Mouse (Mus musculus): ENCODE data around the gene Mrgprg.

The Mrgprg gene

DNA sequence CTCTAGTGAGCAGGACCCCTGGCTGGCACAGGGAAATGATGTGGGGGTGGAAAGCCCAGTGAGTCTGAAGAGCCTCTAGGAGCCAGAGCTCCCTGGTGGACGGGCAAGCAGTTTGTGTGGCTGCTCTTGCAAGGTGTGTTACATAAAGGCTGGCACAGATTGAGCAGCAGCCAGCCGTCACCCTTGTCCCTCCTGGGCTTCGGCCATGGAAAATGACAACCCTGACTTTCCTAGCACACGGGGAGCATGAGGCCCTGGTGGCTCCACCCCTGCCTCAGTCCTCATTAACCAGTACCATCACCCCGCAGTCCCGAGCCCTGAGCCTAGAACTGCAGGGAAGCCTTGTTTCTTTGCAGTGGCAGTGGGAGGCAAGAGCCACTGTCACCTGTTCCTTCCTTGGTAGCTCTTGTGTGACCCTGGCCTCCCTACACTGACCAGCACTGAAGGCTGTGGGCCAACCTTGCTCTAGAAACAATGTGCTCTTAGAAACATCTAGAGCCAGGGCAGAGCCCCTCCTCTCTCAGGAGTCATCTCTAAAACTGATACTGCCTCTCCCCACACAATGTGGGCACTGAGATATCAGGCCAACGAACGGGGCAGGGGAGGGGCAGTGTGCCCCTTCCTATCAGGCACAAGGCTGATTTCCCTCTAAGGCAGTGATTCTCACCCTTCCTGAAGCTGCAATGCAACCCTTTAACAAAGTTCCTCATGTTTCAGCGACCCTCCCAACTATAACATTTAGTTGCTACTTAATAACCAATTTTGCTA lies 11.3 kb downstream of the Mrgprg start:
- no peak for DNase-seq (ENCODE audit: low spot score)

DNA sequence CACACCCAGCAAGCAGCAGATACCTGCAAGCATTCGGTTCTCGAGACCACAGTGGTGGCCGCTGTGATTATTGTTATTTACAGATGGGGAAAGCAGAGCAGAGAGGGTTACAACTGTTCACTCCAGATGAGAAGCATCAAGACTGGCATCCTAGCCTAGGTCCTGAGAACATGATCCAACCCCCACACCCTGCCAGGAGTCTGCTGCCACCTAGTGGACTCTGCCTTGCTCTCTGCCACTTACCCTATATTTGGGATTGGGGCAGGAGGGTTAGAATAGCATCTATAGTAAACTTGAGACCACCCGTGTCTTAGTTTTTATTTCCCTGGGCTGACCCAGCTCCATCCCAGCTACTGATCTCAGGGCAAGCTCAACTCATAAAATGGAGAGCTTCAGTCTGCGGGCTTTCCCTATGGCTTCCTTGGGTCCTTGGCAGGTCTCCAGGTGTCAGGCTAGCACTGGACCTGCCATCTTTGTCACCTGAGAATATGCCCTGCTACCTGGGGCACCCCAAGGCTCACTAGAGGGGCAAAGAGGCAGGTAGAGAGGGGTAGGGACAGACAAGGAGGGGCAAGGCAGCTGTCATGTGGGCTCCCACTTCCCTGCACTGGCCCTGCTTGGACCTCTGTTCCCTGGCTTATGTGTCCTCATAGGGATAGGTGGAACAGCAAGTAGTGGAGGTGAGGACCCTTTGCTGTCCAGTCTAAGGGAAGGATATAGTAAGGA lies 12.6 kb downstream of the Mrgprg start:
- no peak for DNase-seq (ENCODE audit: low spot score)

DNA sequence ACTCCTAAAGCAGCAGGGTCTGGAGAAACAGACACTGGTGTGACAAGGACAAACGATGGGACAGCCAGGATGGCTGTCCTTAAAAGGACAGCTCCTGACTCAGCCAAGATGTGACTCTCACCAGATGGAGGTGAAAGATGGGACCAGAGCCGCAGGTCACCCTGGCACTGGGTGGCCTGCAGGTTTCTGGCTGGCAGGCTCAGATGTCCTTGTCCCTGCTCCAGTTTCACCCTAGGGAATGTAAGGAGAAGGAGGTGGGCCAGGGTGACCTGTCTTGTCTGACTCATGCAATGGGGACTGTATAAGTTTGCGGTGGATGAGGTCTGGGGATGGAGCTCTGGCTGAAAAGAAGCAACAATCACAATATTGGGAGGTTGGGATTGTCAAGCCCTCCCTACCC lies 14.2 kb downstream of the Mrgprg start:
- no peak for DNase-seq (ENCODE audit: low spot score)

DNA sequence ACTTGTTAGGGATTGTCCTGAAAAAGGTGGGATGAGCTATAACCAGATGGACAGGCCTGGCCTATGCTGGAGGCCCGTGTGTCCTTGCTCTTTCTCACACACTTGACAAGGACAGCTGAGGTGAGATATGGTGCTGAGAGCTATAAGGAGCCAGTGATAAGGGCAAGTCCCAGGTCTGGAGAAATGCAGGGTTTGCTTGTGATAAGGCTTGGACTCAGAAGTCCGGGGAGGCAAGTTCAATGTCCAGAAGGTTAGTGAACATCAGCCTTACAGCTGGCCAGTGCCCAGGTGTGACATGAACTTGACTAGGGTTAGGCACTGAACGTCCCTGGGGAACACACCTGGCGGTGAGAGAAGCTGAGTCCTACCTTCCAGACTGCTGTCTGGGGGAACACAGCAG lies 14.7 kb downstream of the Mrgprg start:
- no peak for DNase-seq (ENCODE audit: low spot score)

DNA sequence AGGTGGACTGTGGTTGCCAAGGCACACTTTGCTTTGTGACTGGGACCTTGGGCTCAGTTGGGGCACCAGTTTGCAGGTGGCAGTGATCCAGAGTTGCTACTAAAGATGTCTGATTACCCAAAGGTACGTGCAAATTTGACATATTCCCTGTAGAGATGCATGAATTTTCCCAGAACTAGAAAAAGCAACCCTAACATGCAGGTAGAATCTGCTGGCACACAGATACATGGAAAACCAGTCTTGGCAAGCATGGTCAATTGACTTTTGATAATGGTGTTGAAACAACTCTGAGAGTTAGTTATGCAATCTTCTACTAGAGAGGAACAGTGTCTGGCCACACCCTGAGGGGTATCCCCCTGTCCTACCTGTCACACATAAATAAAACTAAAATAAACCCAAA lies 15.4 kb downstream of the Mrgprg start:
- DNase-seq (ENCODE audit: low spot score) = no peak

DNA sequence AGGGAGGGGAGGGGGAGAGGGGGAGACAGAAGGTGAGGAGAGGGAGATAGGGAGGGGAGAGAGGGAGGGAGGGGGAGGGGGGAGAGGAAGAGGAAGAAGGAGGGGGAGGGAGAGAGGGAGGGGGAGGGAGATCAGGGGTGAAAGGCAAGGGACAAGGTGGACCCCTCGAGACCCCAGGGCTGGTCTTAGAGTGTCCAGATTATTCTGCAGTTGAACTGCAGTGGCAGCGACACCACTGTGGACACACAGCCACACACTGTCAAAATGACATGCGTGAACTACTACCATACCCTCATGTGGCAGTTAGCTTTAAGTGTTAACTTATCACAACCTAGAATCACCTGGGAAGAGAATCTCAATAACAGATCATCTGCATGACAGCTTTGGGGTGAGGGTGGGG lies 17.7 kb downstream of the Mrgprg start:
- no peak for DNase-seq (ENCODE audit: low spot score)

DNA sequence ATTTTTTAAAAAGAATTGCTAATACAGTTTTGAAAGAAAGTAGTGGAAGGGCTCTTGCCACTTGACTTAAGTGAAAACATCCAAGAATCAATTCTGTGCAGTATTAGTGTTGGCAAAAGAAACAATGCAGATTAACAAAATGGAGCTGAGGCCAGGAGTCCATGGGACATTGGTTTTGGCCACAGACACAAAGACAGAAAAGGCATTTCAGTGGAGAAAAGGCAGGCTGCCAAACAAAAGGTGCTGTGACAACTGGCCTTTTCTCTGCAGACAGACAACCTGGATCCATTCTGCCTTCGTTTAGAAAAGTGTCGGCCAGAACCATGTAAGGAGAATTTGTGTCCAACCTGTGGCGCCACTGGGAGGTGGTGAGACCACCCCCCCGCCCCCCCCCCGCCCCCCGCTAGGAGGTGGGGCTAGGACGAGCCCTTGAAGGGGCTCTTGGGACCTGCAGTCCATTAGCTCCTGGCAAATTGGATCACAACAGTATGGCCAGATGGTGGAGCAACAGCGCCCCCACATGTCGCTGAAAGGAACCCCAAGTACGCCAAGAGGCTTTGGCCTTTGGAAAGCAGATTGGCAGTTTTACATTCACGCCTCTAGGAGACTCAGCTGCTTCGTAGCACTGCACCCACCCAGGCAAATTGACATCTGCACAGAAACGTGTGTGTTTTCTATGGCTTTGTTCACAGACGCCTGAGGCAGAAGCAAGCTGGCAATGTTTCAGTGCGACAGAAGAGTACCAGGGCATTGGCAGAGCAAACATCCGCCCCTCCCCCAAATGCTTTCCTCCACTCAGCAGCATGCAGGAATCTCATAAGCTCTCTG lies 18.5 kb downstream of the Mrgprg start:
- peak; percentile 72 for DNase-seq (ENCODE audit: low spot score)

DNA sequence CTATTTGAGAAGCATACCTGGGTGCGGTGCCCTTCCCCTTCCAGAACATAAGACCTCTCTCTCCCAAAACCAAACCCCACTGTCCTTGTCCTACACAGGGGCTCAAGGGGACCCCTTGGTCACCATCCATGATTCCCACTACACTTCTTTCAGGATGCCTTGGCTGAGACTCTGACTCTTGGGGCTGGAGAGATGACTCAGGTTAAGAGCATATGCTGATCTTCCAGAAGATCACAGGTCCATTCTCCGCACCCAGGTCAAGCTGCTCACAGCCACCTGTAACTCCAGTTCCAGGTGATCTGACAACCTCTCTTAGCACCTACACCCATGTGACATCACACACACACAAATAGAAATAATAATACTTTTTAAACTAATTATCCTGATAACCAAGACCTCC lies 26.1 kb downstream of the Mrgprg start:
- DNase-seq (ENCODE audit: low spot score) = no peak

DNA sequence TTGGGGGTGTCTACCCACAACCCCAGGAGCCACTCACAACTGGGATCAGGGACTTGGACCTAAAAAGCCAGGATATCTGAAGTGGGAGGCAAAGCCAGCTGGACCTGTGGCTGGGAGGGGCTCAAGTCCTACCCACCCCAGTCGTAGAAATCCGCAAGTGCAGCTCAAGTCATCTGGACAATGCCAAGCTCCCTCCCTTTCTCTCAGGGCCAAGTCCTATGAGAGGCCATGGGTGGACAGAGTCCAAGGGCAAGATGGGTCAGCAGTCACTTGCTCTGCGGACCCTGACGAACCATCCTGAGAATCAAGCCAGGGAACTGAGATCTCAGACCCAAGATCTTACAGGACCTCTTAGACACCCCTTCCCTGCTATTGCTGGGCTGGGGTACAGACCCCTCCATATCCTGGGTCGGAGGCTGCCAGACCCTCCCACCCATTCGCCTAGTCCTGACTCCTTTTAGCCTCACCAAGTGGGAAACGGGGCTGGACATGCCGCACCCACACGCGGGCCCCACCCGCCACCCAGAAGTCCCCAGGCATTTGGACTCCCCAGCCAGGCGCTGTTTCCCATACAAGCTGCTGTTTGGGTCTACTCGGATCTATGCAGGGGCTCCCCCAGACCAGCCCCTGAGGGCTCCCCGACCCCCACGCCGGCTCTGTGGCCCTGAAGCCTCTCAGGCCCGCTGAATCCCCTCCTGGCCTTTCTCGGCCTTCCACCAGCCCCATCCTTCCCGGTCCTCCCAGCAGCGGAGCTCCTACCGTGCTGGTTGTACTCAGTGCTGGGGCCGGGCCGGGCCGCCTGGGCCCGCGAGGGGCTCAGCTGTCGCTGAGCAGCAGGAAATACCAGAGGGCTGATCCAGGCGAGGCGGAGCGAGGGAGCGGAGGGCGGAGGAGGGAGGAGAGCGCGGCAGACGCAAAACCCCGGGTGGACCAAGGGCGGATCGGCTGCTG lies 27.0 kb downstream of the Mrgprg start:
- no peak for DNase-seq (ENCODE audit: low spot score)

DNA sequence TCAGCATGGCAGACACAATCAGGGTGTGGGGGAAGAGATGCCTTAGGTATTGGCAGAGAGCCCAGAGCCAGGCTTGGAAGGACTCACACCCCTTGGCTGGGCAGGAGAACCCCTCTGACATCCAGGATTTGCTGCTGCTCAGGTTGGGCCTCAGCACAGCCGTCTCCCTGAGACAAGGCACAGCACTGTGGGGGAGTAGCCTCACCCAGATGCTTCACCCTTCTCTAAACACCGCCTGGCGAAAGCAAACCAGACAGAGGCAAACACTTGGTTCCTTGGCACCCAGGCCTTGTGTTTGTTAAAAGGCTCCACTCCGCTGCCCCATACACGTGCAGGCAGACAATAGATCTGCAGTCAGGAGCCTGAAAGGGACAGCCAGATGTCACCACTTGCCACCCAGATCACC lies 28.2 kb downstream of the Mrgprg start:
- DNase-seq (ENCODE audit: low spot score) = no peak

DNA sequence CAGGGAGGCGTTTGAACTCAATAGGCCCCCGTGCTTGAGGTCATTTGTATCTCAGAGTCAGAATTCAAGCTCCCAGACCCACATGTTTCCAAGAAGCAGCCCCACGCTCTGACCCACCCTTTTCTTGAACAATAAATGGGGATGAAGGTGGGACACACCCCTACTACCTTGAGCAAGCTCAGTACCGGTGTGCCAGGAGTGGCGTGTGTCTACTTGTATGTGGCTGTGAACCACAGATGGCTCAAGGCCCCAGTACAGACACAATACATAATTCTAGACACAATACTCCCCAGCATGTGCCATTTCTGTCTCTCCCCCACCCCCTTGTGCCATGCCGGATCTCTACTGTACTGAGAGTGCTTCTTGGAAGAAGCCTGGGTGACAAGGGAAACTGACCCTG lies 28.6 kb downstream of the Mrgprg start:
- DNase-seq (ENCODE audit: low spot score) = no peak

DNA sequence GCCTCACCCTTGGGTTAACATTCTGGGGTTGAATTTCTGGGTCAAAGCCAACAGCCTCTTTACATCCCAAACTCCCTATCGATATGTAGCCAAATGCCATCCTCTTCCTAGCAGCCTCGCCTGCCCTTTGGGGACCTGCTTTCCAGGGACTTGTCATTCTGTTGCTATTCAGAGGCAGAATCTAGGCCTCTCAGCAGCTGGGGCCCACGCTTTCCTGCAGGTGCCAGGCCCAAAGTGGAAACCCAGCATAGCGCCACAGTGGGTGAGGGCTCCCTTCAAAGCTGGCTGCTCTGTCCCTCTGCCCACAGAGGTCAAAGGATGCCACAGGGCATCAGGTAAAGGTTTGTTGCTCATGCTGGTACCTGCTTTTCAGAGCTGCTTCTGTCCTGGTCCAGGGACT lies 33.0 kb downstream of the Mrgprg start:
- DNase-seq (ENCODE audit: low spot score) = no peak

DNA sequence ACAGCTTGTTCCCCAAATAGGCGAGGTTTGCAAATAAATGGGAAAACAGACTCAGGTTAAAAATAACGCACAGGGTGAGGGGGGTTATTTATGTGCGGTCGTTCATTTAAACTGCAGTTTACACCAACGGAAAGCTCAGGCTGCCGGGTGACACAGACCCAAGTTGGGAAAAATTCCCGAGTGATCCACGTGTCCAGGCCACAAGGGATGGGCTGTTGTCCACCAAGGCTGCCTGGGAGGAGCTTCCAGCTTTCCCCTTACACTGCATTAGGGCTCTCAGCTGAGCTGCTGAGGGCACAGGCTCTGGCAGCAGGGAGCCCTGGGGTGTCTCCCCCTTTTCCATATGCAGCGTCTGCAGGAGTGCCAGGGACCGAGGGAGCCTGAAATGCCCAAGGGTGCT lies 36.9 kb downstream of the Mrgprg start:
- no peak for DNase-seq (ENCODE audit: low spot score)

DNA sequence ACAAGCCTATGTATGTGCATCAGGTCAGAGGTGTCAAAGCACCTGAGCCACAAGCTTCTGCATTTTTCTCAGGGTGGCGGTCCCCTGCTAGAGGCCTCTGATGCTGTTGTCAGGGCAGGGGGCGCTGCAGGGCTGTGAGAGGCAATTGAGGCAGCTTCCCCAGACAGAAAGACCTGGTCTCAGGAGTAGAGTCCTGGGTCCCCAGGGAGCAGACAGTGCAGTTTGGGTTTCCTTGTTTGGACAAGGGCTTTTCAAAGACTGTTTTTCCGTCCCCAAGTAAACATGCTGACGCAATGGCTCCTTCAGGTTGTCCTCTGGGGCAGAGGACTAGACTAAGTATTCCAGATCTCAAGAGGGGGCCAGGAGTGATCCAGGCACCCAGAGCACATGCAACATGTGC lies 40.4 kb downstream of the Mrgprg start:
- no peak for DNase-seq (ENCODE audit: low spot score)

DNA sequence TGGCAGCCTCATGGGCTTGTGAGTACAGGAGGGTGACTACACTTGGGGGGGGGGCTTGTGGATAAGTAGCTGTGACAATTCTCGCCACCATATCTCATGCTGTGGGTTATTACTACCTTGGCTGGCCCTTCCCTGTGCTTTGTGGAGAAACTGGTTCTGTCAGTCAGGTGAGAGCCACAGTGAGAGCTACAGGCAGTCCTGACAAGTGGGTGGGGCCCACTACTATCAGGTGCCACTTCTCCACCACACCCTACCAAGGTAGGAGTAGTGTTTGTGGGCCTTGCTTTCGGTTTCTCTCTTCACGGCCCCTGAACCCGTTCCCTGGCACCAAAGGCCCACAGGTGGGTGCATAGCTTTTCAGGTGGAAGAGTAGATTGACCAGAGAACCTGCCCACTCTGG lies 43.0 kb downstream of the Mrgprg start:
- no peak for DNase-seq (ENCODE audit: low spot score)

DNA sequence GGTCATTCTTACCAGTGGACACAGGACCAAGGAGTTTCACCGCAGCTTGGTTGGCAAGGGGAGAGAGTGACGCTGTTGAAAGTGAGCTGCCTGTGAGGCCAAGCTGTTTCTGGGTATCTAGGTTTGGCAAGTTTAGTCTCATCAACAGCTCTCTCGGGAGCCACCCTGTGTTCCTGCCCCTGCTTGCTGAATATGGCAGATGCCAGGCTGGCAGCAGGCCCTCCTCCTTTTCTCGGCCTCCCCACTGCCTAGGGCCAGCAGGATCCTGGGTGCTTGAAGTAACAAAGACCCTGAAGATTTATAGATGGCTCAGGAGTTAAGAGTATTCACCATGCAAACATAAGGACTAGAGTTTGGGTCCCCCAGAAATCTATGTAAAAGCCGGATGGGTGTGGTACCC lies 44.1 kb downstream of the Mrgprg start:
- DNase-seq (ENCODE audit: low spot score) = no peak

DNA sequence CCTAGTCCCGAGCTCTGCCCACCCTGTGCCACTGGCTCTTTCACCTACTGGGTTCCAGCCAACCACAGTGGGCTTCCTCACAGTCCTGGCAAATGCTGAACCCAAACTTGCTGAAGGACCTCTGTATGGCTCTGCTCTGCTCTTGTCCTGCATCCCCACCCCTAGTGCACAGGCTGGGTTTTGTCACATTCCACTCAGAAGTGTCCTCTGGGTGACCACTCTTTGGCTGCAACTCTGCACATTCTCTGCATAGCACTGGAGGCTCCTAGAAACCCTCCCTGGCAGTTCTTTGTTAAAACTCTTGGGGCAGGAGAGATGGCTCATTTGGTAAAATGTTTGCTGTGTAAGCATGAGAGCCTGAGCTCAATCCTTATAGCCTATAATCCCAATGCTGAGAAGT lies 49.0 kb downstream of the Mrgprg start:
- no peak for DNase-seq (ENCODE audit: low spot score)

All from left cerebral cortex, adult 11 months (tissue).